Mouse (Mus musculus): Measurements from ENCODE around the gene Tchp. TPM values are rescaled to one million over a fixed set of nuclear protein-coding genes. Genes with fewer than 3 reads are reported as not detected.
A peak's percentile ranks its signal among the peaks of the same experiment; 100 is the strongest.

Tchp gene
- polyA plus RNA-seq, 1 experiment from 2014 or later = 9.4 TPM

DNA sequence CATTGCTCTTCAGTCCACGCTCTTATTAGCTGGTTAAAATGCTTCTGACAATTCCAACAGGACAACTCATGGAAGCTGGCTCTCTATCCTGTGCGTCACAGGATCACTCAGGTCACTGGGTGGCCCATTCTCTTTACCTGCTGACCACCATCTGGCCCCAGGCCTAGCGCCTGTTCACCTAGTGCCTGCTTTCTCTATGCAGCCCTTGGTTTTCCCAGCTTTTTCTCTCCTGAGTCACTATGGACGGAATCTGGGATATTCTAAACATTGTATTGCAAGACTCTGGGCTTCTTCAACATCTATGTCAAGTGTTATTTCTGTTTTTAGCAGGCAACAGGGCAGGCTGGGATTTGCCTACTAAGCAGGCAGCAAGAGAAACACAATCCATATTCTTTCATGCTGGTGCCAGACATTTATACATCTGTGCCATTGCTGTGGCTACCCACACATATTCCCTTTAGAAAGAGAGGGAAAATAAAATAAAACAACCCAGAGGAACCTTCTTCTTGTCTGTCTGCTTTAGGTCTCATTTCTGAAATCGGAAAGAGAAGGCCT, 52.1 kb downstream of the Tchp start:
- Histone ChIP-seq H3K9ac (no peak overlapping the region), H3K4me3 (no peak overlapping the region), H3K9me3 (replicated peaks) (no peaks in the 10 kb centered on the region), H3K36me3 (peaks cover 84% of the 10 kb centered on the region), H3K27me3 (replicated peaks) (no peaks in the 10 kb centered on the region), H3K4me2 (no peak overlapping the region), H3K27ac (ENCODE audit: poor library complexity, severe bottlenecking) (no peak overlapping the region), H3K4me1 (replicated peaks) (peaks cover 16% of the 10 kb centered on the region)
- no peak for ATAC-seq (ENCODE audit: insufficient number of reproducible peaks, low FRiP score)
- 90% methylated on average over 5 of the region's 5 CpGs for WGBS

GRCm38 (mm10) chr5:114761980-114762379, 54.4 kb downstream of the Tchp start:
- no peak overlapping the region for H3K4me2 ChIP-seq
- H3K9me3 ChIP-seq (replicated peaks) = no peaks in the 10 kb centered on the region
- no peak overlapping the region for H3K4me3 ChIP-seq
- H3K9ac ChIP-seq = no peak overlapping the region
- H3K36me3 ChIP-seq = peaks cover 85% of the 10 kb centered on the region
- WGBS = 37% methylated on average over 8 of the region's 8 CpGs
- H3K27ac ChIP-seq (ENCODE audit: poor library complexity, severe bottlenecking) = no peak overlapping the region; the same call in 1 of the 2 replicates
- peaks cover 24% of the 10 kb centered on the region for H3K4me1 ChIP-seq (replicated peaks)
- ATAC-seq (ENCODE audit: insufficient number of reproducible peaks, low FRiP score) = peak; percentile 39; the same call in 1 of the 2 replicates
- H3K27me3 ChIP-seq (replicated peaks) = no peaks in the 10 kb centered on the region

GRCm38 (mm10) chr5:114764812-114765735, 57.5 kb downstream of the Tchp start:
- Histone ChIP-seq H3K36me3 (peaks cover 65% of the 10 kb centered on the region), H3K27ac (ENCODE audit: poor library complexity, severe bottlenecking) (no peak overlapping the region), H3K4me1 (replicated peaks) (peaks cover 27% of the 10 kb centered on the region), H3K9ac (no peak overlapping the region; the same call in 1 of the 2 replicates), H3K27me3 (replicated peaks) (no peaks in the 10 kb centered on the region), H3K4me2 (no peak overlapping the region), H3K9me3 (replicated peaks) (no peaks in the 10 kb centered on the region), H3K4me3 (no peak overlapping the region)
- WGBS = 87% methylated on average over 18 of the region's 18 CpGs
- no peak for ATAC-seq (ENCODE audit: insufficient number of reproducible peaks, low FRiP score)

- 79% methylated on average over 8 of the region's 8 CpGs for WGBS
- peak overlapping the region; percentile 11 for H3K9ac ChIP-seq
- peaks cover 26% of the 10 kb centered on the region for H3K4me1 ChIP-seq (replicated peaks)
- no peaks in the 10 kb centered on the region for H3K27me3 ChIP-seq (replicated peaks)
- peaks cover 52% of the 10 kb centered on the region for H3K36me3 ChIP-seq
- H3K4me2 ChIP-seq = no peak overlapping the region
- ATAC-seq (ENCODE audit: insufficient number of reproducible peaks, low FRiP score) = no peak
- H3K27ac ChIP-seq (ENCODE audit: poor library complexity, severe bottlenecking) = no peak overlapping the region
- H3K4me3 ChIP-seq = no peak overlapping the region
- H3K9me3 ChIP-seq (replicated peaks) = no peaks in the 10 kb centered on the region
Observed at GRCm38 (mm10) chr5:114766686-114767085, 59.1 kb downstream of the Tchp start.

DNA sequence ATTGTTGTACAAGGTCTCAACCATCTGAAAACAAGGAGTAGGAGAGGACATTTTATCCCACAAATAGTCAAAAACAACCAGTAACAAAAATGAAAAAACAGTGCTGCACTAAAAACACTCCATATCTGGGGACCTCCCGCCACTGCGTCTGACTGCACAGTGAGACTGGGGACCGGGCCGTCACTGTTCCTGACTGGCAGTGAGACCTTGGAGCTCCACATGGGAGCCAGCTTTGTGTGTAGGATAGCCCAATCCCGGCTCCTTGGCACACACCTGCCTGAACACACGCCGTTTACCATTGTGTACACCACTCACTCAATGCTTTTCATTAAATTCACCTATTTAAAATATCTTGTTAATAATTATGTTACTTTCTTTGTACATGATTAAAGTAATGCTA, 59.6 kb downstream of the Tchp start:
- no peaks in the 10 kb centered on the region for H3K27me3 ChIP-seq (replicated peaks)
- H3K4me3 ChIP-seq = no peak overlapping the region
- no peak overlapping the region for H3K4me2 ChIP-seq
- H3K4me1 ChIP-seq (replicated peaks) = peaks cover 26% of the 10 kb centered on the region
- H3K36me3 ChIP-seq = peaks cover 47% of the 10 kb centered on the region
- ATAC-seq (ENCODE audit: insufficient number of reproducible peaks, low FRiP score) = no peak
- no peaks in the 10 kb centered on the region for H3K9me3 ChIP-seq (replicated peaks)
- 83% methylated on average over 7 of the region's 7 CpGs for WGBS
- H3K27ac ChIP-seq (ENCODE audit: poor library complexity, severe bottlenecking) = no peak overlapping the region
- peak overlapping the region; percentile 11; the same call in 1 of the 2 replicates for H3K9ac ChIP-seq

DNA sequence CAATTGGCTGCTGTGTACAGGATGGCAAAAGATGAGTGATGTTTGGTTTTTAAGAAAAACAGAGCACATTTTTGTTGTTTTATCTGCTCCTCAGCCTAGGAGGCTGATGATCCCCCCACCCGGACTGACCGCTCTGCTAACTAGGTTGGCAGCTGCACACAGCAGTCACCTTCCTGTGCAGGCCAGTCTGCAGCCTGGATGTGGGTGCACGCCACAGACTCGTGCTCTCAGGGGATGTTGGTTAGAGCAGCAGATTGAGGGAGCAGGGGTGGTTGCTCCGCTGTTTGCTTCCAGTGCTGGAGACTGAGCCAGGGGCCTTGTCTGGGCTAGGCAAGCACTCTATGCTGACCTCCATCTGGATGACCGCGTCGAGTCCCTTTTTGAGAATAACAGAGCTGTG, 62.2 kb downstream of the Tchp start:
- Histone ChIP-seq H3K4me1 (replicated peaks) (peaks cover 21% of the 10 kb centered on the region), H3K4me2 (no peak overlapping the region), H3K4me3 (no peak overlapping the region), H3K9ac (no peak overlapping the region), H3K9me3 (replicated peaks) (no peaks in the 10 kb centered on the region), H3K27ac (ENCODE audit: poor library complexity, severe bottlenecking) (no peak overlapping the region), H3K27me3 (replicated peaks) (no peaks in the 10 kb centered on the region), H3K36me3 (peaks cover 22% of the 10 kb centered on the region)
- ATAC-seq (ENCODE audit: insufficient number of reproducible peaks, low FRiP score) = no peak
- 88% methylated on average over 8 of the region's 8 CpGs for WGBS

GRCm38 (mm10) chr5:114771796-114772195, 64.2 kb downstream of the Tchp start:
- no peak overlapping the region for H3K27ac ChIP-seq (ENCODE audit: poor library complexity, severe bottlenecking)
- no peak for ATAC-seq (ENCODE audit: insufficient number of reproducible peaks, low FRiP score)
- no peaks in the 10 kb centered on the region for H3K9me3 ChIP-seq (replicated peaks)
- H3K27me3 ChIP-seq (replicated peaks) = no peaks in the 10 kb centered on the region
- peak overlapping the region; percentile 93 for H3K4me3 ChIP-seq
- 67% methylated on average over 8 of the region's 8 CpGs for WGBS
- peaks cover 24% of the 10 kb centered on the region for H3K4me1 ChIP-seq (replicated peaks)
- peak overlapping the region; percentile 89 for H3K4me2 ChIP-seq
- peaks cover 5% of the 10 kb centered on the region; the same call in 1 of the 2 replicates for H3K36me3 ChIP-seq
- peak overlapping the region; percentile 96; the same call in 1 of the 2 replicates for H3K9ac ChIP-seq

Small RNA genes lying within 50 kb of the gene (microRNA-seq; reads per million reads assigned to microRNA genes)
- gene Mir7028 = not detected

Other genes starting within 250 kb of the Tchp start
- 0.63 and 1.1 TPM in 2 replicates for gene Fam222a, start 139.7 kb upstream of the Tchp start, polyA plus RNA-seq (2016; fragmentation: Nextera tagmentation; extraction: Ambion mirVana)
- 0.95 and 0.96 TPM in 2 replicates for gene Trpv4, start 49.3 kb upstream of the Tchp start, polyA plus RNA-seq (2016; fragmentation: Nextera tagmentation; extraction: Ambion mirVana)
- gene Gltp, start 16.8 kb upstream of the Tchp start, polyA plus RNA-seq (2016; fragmentation: Nextera tagmentation; extraction: Ambion mirVana) = 55.3 and 56.5 TPM in 2 replicates
- gene Ankrd13a, start 66.9 kb downstream of the Tchp start, polyA plus RNA-seq (2016; fragmentation: Nextera tagmentation; extraction: Ambion mirVana) = 45.2 and 45.6 TPM in 2 replicates
- 33.6 and 36.4 TPM in 2 replicates for gene Git2, start 67.8 kb downstream of the Tchp start, polyA plus RNA-seq (2016; fragmentation: Nextera tagmentation; extraction: Ambion mirVana)
- 53.2 and 57.5 TPM in 2 replicates for gene 1500011B03Rik, start 115.7 kb downstream of the Tchp start, polyA plus RNA-seq (2016; fragmentation: Nextera tagmentation; extraction: Ambion mirVana)
- gene 4930519G04Rik, start 145.9 kb downstream of the Tchp start, polyA plus RNA-seq (2016; fragmentation: Nextera tagmentation; extraction: Ambion mirVana) = not detected in 2 replicates
- 0.06 TPM in 1 of 2 replicates, not detected in the other for gene Gm9936, start 150.9 kb downstream of the Tchp start, polyA plus RNA-seq (2016; fragmentation: Nextera tagmentation; extraction: Ambion mirVana)
- 3.8 and 4.0 TPM in 2 replicates for gene Oasl2, start 189.2 kb downstream of the Tchp start, polyA plus RNA-seq (2016; fragmentation: Nextera tagmentation; extraction: Ambion mirVana)
- 0.46 and 0.65 TPM in 2 replicates for gene Oasl1, start 215.5 kb downstream of the Tchp start, polyA plus RNA-seq (2016; fragmentation: Nextera tagmentation; extraction: Ambion mirVana)
- 37.2 and 40.9 TPM in 2 replicates for gene 2210016L21Rik, start 234.4 kb downstream of the Tchp start, polyA plus RNA-seq (2016; fragmentation: Nextera tagmentation; extraction: Ambion mirVana)